Mouse (Mus musculus) layer of hippocampus, adult 6 months (tissue): ENCODE results near the gene Ctnnal1. TPM values are rescaled to one million over a fixed set of nuclear protein-coding genes. Genes with fewer than 3 reads are reported as not detected.

Experiments used
- long read RNA-seq, 2 experiments: library from polyadenylated mRNA; unstranded; transcript quantifications; one replicate each; pipeline ENCODE4 v2.0.0; 2019 to 2020
- microRNA-seq: library from miRNA; unstranded; fragments of <30 nt; microRNA quantifications from one replicate; pipeline ENCODE4 v1.2.0, GENCODE M21; 2020
- polyA plus RNA-seq: library from polyadenylated mRNA; unstranded; fragments of <200 nt; fragmentation: Nextera tagmentation; gene quantifications from 2 replicates; pipeline ENCODE4 v1.2.3, GENCODE M21; 2021

Gene Ctnnal1
- polyA plus RNA-seq, result 4.2 and 9.2 TPM in 2 replicates
- long read RNA-seq, experiment 1, partial matches to known transcripts, result 9 of 15 reads
- long read RNA-seq, experiment 1, other reads (novel, unspliced or antisense), result 4 of 15 reads
- long read RNA-seq, experiment 2, transcript Ctnnal1-201 (19 exons, 3,664 nt), result major isoform, 18 of 49 reads
- long read RNA-seq, experiment 2, partial matches to known transcripts, result 20 of 49 reads
- long read RNA-seq, experiment 2, other reads (novel, unspliced or antisense), result 10 of 49 reads

DNA sequence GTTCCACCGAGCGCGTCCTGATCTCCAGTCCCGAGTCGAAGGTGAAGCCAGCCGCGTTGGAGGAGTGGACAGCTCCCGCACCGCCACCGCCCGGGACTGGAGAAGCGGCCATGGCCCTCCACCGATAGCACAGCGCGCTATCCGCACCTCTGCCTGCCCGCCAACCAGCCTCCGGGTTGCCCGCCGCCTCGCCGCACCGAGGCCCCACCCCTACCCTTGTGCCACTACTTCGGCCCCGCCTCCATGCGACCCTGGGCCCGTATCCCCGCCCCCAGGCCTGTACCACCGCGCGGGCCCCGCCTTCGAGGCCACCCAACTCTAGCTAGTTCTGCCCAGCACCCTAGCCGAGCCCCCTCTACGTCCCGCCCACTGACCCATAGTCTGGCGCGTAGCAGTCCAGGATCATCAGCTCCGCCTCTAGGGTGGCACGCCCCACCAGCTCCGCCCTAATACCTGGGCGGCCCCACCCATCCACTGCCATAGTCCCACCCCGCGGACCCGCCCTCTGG is at the start of gene Ctnnal1:
Ctnnal1 (minus strand) TSS at position 186 of the 509 bp plus-strand sequence.

DNA sequence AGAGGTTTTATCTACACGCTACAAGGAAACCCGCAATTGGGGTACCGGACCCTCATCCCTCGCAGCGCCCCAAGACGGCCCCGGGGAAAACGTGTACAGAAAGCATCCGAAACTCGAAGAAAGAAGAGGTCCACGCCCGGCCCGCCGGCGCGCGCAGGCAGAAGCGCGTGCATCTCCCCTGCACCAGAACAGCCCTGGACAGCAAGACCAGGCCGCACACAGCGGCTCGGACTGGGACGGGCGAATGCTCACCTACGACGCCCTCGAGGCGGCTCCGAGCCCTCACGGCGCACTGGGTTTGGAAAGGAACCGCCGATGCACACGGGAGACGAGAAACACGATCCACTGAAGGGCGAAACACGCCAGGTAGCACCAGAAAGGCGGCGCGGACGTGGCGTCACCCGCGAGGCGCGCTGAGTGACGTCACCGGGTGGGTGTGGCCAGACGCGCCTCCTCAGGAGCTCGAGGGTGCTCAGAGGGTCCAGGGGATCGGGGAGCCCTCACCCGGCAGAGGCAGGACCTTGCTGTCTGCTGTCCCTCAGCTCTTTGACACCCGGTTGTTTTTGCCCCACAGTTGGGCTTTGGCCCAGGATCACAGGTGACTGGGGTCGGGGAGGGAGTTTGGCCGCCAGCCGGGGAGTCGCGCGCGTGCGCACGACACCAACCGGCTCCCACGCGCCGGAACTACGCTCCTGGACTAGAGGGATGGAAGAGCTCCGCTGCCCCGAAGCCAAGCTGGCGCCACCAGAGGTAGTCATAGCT is 62.9 kb downstream of the Ctnnal1 start, which contains the start of the genes Elp1 and Fam206a:
Elp1 (minus strand) TSS at position 425 of the 762 bp plus-strand sequence.
Fam206a (plus strand) TSS at position 439 of the 762 bp plus-strand sequence.

Small RNA genes lying within 50 kb of the gene (microRNA-seq; reads per million reads assigned to microRNA genes)
- gene Mir32, result 28.3 reads per million, percentile 45 among the genes with 10 or more reads in this experiment

Other genes with a start within 250 kb of the Ctnnal1 start
- gene Gm26657, start 125.1 kb downstream of the Ctnnal1 start, polyA plus RNA-seq, result not detected in 2 replicates
- not detected in 2 replicates for gene Actl7b, start 123.7 kb downstream of the Ctnnal1 start, polyA plus RNA-seq
- not detected in 2 replicates for gene Actl7a, start 121.8 kb downstream of the Ctnnal1 start, polyA plus RNA-seq
- gene Elp1, start 62.9 kb downstream of the Ctnnal1 start, polyA plus RNA-seq, result 19.5 and 21.1 TPM in 2 replicates
- gene Fam206a, start 62.8 kb downstream of the Ctnnal1 start, polyA plus RNA-seq, result 7.7 and 9.0 TPM in 2 replicates
- gene Tmem245, start 82.2 kb upstream of the Ctnnal1 start, polyA plus RNA-seq, result 4.4 and 5.2 TPM in 2 replicates
- gene Frrs1l, start 125.2 kb upstream of the Ctnnal1 start, polyA plus RNA-seq, result 26.0 and 27.3 TPM in 2 replicates